Mouse (Mus musculus) midbrain, embryonic 16.5 days (tissue): Measurements from ENCODE around the gene Fgd6. TPM values are rescaled to one million over a fixed set of nuclear protein-coding genes. Genes with fewer than 3 reads are reported as not detected.

Source experiments
- ATAC-seq: fragments of 200-750 bp; cut with Nextera tagmentation; 2 replicates; pipeline ENCODE4 v1.8.0; 2017; ENCODE audit warnings: moderate TSS enrichment
- H3K27ac ChIP-seq: fragments of 300-500 bp; sonication (generic); 2 replicates; pipeline ENCODE4 v1.5.1; 2014; ENCODE audit warnings: mild to moderate bottlenecking, low read length, mixed read lengths
- H3K27me3 ChIP-seq: fragments of 300-500 bp; sonication (generic); 2 replicates; pipeline ENCODE4 v1.6.1; 2014; ENCODE audit warnings: low read depth, low read length, mixed read lengths; ENCODE audit not compliant: control insufficient read depth, insufficient read depth
- H3K36me3 ChIP-seq: fragments of 300-500 bp; sonication (generic); 2 replicates; pipeline ENCODE4 v1.6.1; 2014; ENCODE audit warnings: mild to moderate bottlenecking, low read length, moderate library complexity, mixed read lengths; ENCODE audit not compliant: control insufficient read depth, insufficient read depth
- H3K4me1 ChIP-seq: fragments of 300-500 bp; sonication (generic); 2 replicates; pipeline ENCODE4 v1.6.1; 2014; ENCODE audit warnings: mild to moderate bottlenecking, low read length, mixed read lengths; ENCODE audit not compliant: control insufficient read depth, insufficient read depth
- H3K4me2 ChIP-seq: fragments of 300-500 bp; sonication (generic); 2 replicates; pipeline ENCODE4 v1.6.1; 2014; ENCODE audit warnings: mild to moderate bottlenecking, low read length, mixed read lengths
- H3K4me3 ChIP-seq: fragments of 300-500 bp; sonication (generic); 2 replicates; pipeline ENCODE4 v1.5.1; 2014; ENCODE audit warnings: low read depth, mild to moderate bottlenecking, low read length, moderate library complexity, mixed read lengths
- H3K9ac ChIP-seq: fragments of 300-500 bp; sonication (generic); 2 replicates; pipeline ENCODE4 v1.6.1; 2014; ENCODE audit warnings: low read depth, low read length, mixed read lengths
- H3K9me3 ChIP-seq: fragments of 300-500 bp; sonication (generic); replicated peaks from 2 replicates; pipeline ENCODE4 v1.6.1; 2014; ENCODE audit warnings: mild to moderate bottlenecking, low read length, mixed read lengths; ENCODE audit not compliant: control insufficient read depth, poor library complexity, severe bottlenecking
- WGBS: fragments of 180-500 bp; shearing (Covaris S2); extraction: QIAGEN DNeasy Blood & Tissue Kit; methylation state at CpG from one replicate; pipeline ENCODE4 v1.1.7; 2014; 5-methylcytosine and 5-hydroxymethylcytosine counted together
- polyA plus RNA-seq: library from polyadenylated mRNA; unstranded; fragments of >200 nt; fragmentation: Nextera tagmentation; extraction: Ambion mirVana; gene quantifications from 2 replicates; pipeline ENCODE4 v1.2.1, GENCODE M21; 2015

Fgd6 gene
- polyA plus RNA-seq, 1 experiment from 2014 or later: 1.8 TPM

- 63% methylated on average over 3 of the region's 3 CpGs for WGBS
- Histone ChIP-seq H3K27ac (no peak overlapping the region), H3K4me2 (no peak overlapping the region), H3K9me3 (0 out of 2 replicates have a peak, but pooled peaks cover 1% of the 10 kb centered on the region), H3K4me3 (no peak overlapping the region), H3K36me3 (no peaks in the 10 kb centered on the region), H3K27me3 (no peaks in the 10 kb centered on the region), H3K4me1 (no peaks in the 10 kb centered on the region), H3K9ac (no peak overlapping the region)
- ATAC-seq: no peak
These were observed 61.5 kb downstream of the Fgd6 start for GRCm38 (mm10) chr10:94097081-94097845.

- no peak for ATAC-seq
- H3K4me3 ChIP-seq: no peak overlapping the region
- no peaks in the 10 kb centered on the region for H3K9me3 ChIP-seq
- no peak overlapping the region for H3K4me2 ChIP-seq
- H3K27ac ChIP-seq: no peak overlapping the region
- no peaks in the 10 kb centered on the region for H3K4me1 ChIP-seq
- H3K36me3 ChIP-seq: no peaks in the 10 kb centered on the region
- WGBS: 92% methylated on average over 3 of the region's 3 CpGs
- H3K9ac ChIP-seq: no peak overlapping the region
- no peaks in the 10 kb centered on the region for H3K27me3 ChIP-seq
These were observed 62.3 kb downstream of the Fgd6 start for GRCm38 (mm10) chr10:94098100-94098499.

GRCm38 (mm10) chr10:94105498-94105897 lies 69.7 kb downstream of the Fgd6 start:
- Histone ChIP-seq H3K27me3 (no peaks in the 10 kb centered on the region), H3K9me3 (no peaks in the 10 kb centered on the region), H3K4me3 (no peak overlapping the region), H3K36me3 (no peaks in the 10 kb centered on the region), H3K4me2 (no peak overlapping the region), H3K9ac (no peak overlapping the region), H3K27ac (no peak overlapping the region), H3K4me1 (no peaks in the 10 kb centered on the region)
- WGBS: 94% methylated on average over 10 of the region's 10 CpGs
- ATAC-seq: no peak

GRCm38 (mm10) chr10:94107168-94107567 lies 71.4 kb downstream of the Fgd6 start:
- no peak overlapping the region for H3K9ac ChIP-seq
- H3K4me3 ChIP-seq: no peak overlapping the region
- no peaks in the 10 kb centered on the region for H3K27me3 ChIP-seq
- no peak for ATAC-seq
- 79% methylated on average over 4 of the region's 4 CpGs for WGBS
- H3K4me2 ChIP-seq: no peak overlapping the region
- no peaks in the 10 kb centered on the region for H3K36me3 ChIP-seq
- no peak overlapping the region for H3K27ac ChIP-seq
- no peaks in the 10 kb centered on the region for H3K4me1 ChIP-seq
- H3K9me3 ChIP-seq: no peaks in the 10 kb centered on the region

- Histone ChIP-seq H3K9me3 (no peaks in the 10 kb centered on the region), H3K4me3 (no peak overlapping the region), H3K4me2 (no peak overlapping the region), H3K9ac (no peak overlapping the region), H3K36me3 (no peaks in the 10 kb centered on the region), H3K27ac (no peak overlapping the region), H3K4me1 (no peaks in the 10 kb centered on the region), H3K27me3 (no peaks in the 10 kb centered on the region)
- WGBS: 94% methylated on average over 7 of the region's 7 CpGs
- ATAC-seq: no peak
These were observed 71.8 kb downstream of the Fgd6 start for GRCm38 (mm10) chr10:94107607-94108006.

GRCm38 (mm10) chr10:94108791-94109190 lies 73.0 kb downstream of the Fgd6 start:
- WGBS: 93% methylated on average over 6 of the region's 6 CpGs
- H3K27ac ChIP-seq: no peak overlapping the region
- no peak overlapping the region for H3K4me3 ChIP-seq
- H3K9ac ChIP-seq: no peak overlapping the region
- H3K9me3 ChIP-seq: no peaks in the 10 kb centered on the region
- no peaks in the 10 kb centered on the region for H3K36me3 ChIP-seq
- no peak overlapping the region for H3K4me2 ChIP-seq
- no peaks in the 10 kb centered on the region for H3K4me1 ChIP-seq
- H3K27me3 ChIP-seq: no peaks in the 10 kb centered on the region
- no peak for ATAC-seq

- no peak for ATAC-seq
- Histone ChIP-seq H3K4me2 (no peak overlapping the region), H3K27ac (no peak overlapping the region), H3K4me1 (no peaks in the 10 kb centered on the region), H3K9ac (no peak overlapping the region), H3K27me3 (no peaks in the 10 kb centered on the region), H3K9me3 (no peaks in the 10 kb centered on the region), H3K36me3 (no peaks in the 10 kb centered on the region), H3K4me3 (no peak overlapping the region)
- WGBS: 85% methylated on average over 9 of the region's 9 CpGs
These were observed 75.3 kb downstream of the Fgd6 start for GRCm38 (mm10) chr10:94110834-94111754.

GRCm38 (mm10) chr10:94112207-94112606 lies 76.4 kb downstream of the Fgd6 start:
- H3K27ac ChIP-seq: no peak overlapping the region
- no peaks in the 10 kb centered on the region for H3K27me3 ChIP-seq
- no peak overlapping the region for H3K4me2 ChIP-seq
- no peaks in the 10 kb centered on the region for H3K36me3 ChIP-seq
- H3K4me1 ChIP-seq: no peaks in the 10 kb centered on the region
- no peaks in the 10 kb centered on the region for H3K9me3 ChIP-seq
- no peak overlapping the region for H3K4me3 ChIP-seq
- H3K9ac ChIP-seq: no peak overlapping the region
- no peak for ATAC-seq
- 78% methylated on average over 3 of the region's 3 CpGs for WGBS
